Mouse (Mus musculus): ENCODE data around the gene Gpr37l1. TPM values are rescaled to one million over a fixed set of nuclear protein-coding genes. Genes with fewer than 3 reads are reported as not detected.
"Not testable (repeated sequence)": the region's sequence is repeated elsewhere in the genome, so short reads cannot be mapped to it uniquely, and the experiment has no call there.

The Gpr37l1 gene
- polyA plus RNA-seq, 1 experiment from 2014 or later: 1.2 TPM

- Histone ChIP-seq H3K4me3 (no peak overlapping the region), H3K27me3 (replicated peaks) (peaks cover 3% of the 10 kb centered on the region; the same call in 1 of the 2 replicates), H3K4me2 (no peak overlapping the region), H3K27ac (no peak overlapping the region), H3K4me1 (0 out of 2 replicates have a peak, but pooled peaks cover 4% of the 10 kb centered on the region), H3K9ac (no peak overlapping the region), H3K9me3 (no peaks in the 10 kb centered on the region), H3K36me3 (replicated peaks) (no peaks in the 10 kb centered on the region)
- ATAC-seq (replicated peaks): no peak
- 54% methylated on average over 5 of the region's 6 CpGs for WGBS
Observed at GRCm38 (mm10) chr1:135128011-135128441, 39.5 kb downstream of the Gpr37l1 start.

GRCm38 (mm10) chr1:135126443-135127027 lies 40.9 kb downstream of the Gpr37l1 start:
- Histone ChIP-seq H3K9ac (no peak overlapping the region), H3K27ac (no peak overlapping the region), H3K4me1 (0 out of 2 replicates have a peak, but pooled peaks cover 4% of the 10 kb centered on the region), H3K9me3 (no peaks in the 10 kb centered on the region), H3K4me3 (no peak overlapping the region), H3K4me2 (no peak overlapping the region), H3K36me3 (replicated peaks) (no peaks in the 10 kb centered on the region), H3K27me3 (replicated peaks) (peaks cover 3% of the 10 kb centered on the region; the same call in 1 of the 2 replicates)
- ATAC-seq (replicated peaks): no peak
- WGBS: 62% methylated on average over 4 of the region's 4 CpGs

DNA sequence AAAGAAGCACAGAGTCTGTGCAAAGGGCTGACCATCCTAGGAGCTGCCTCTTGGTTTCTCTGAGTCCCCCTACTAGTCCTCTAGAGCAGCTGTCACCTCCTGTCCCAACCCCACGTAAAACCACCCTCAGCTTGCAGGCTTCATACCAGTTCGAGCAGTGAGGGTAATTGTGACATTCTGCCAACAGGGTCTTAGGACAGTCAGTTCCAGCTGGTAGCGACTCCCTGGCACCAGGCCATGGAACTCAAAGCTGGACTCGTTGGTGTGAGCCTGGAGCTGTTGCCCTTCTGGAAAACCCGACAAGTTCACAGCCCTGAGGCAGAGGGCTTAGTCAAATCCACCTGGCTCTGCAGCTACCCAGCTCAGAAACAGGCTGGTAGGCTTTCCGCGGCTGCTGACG lies 41.5 kb downstream of the Gpr37l1 start:
- no peak overlapping the region for H3K9ac ChIP-seq
- WGBS: 56% methylated on average over 8 of the region's 8 CpGs
- H3K27ac ChIP-seq: no peak overlapping the region
- H3K4me3 ChIP-seq: no peak overlapping the region
- peaks cover 3% of the 10 kb centered on the region; the same call in 1 of the 2 replicates for H3K27me3 ChIP-seq (replicated peaks)
- no peak overlapping the region for H3K4me2 ChIP-seq
- 0 out of 2 replicates have a peak, but pooled peaks cover 4% of the 10 kb centered on the region for H3K4me1 ChIP-seq
- no peak for ATAC-seq (replicated peaks)
- H3K9me3 ChIP-seq: no peaks in the 10 kb centered on the region
- H3K36me3 ChIP-seq (replicated peaks): no peaks in the 10 kb centered on the region

- WGBS: 84% methylated on average over 8 of the region's 8 CpGs
- H3K9ac ChIP-seq: no peak overlapping the region
- no peak for ATAC-seq (replicated peaks)
- no peak overlapping the region for H3K4me3 ChIP-seq
- H3K27me3 ChIP-seq (replicated peaks): no peaks in the 10 kb centered on the region; the same call in 1 of the 2 replicates
- H3K27ac ChIP-seq: no peak overlapping the region
- 0 out of 2 replicates have a peak, but pooled peaks cover 4% of the 10 kb centered on the region for H3K4me1 ChIP-seq
- H3K4me2 ChIP-seq: no peak overlapping the region
- no peaks in the 10 kb centered on the region for H3K36me3 ChIP-seq (replicated peaks)
- H3K9me3 ChIP-seq: no peaks in the 10 kb centered on the region
Observed at GRCm38 (mm10) chr1:135124573-135125363, 42.7 kb downstream of the Gpr37l1 start.

DNA sequence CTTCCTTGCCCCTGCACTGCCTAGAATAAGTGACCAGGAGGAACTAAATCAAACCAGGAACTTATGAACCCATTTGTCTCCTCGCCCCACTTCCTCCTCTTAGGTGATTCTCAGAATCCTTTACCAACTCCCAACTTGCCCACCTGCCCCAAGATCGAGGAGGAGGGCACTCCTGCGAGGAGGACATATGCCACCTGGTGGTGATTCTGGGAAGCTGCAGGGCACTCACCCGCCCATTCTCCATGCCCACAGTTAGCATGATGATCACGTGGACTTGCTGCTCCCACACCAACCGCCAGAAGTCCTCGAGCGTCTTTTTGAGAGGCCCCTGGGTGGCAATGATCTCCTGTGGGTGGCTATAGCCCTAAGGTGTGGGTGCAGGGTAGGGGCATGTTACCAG lies 54.8 kb downstream of the Gpr37l1 start:
- Histone ChIP-seq H3K27me3 (replicated peaks) (peaks cover 6% of the 10 kb centered on the region; the same call in 1 of the 2 replicates), H3K4me1 (no peaks in the 10 kb centered on the region), H3K9ac (no peak overlapping the region), H3K4me2 (no peak overlapping the region), H3K9me3 (no peaks in the 10 kb centered on the region), H3K27ac (no peak overlapping the region), H3K4me3 (no peak overlapping the region), H3K36me3 (replicated peaks) (no peaks in the 10 kb centered on the region)
- WGBS: 11% methylated on average over 8 of the region's 8 CpGs
- 0 out of 2 replicates have a peak, but pooled peaks have one; percentile 13 for ATAC-seq (replicated peaks)

DNA sequence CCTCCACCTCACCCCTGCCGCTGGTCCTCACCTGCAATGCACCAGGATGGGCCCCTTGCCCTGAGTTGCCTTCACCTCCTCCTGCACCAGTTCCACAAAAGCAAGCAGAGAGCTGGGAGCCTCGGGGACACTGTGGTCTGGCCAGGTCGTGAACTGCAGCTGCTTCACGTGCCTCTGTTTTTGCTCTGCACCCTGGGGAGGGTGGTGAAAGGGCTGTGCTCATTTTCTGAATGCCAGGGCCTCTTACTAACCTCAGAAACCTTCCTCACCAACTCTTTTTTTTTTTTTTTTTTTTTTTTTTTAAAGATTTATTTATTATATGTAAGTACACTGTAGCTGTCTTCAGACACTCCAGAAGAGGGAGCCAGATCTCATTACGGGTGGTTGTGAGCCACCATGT lies 56.2 kb downstream of the Gpr37l1 start:
- peaks cover 15% of the 10 kb centered on the region for H3K27me3 ChIP-seq (replicated peaks)
- not testable (repeated sequence) for H3K9me3 ChIP-seq; H3K27ac ChIP-seq; H3K4me3 ChIP-seq; H3K36me3 ChIP-seq (replicated peaks); H3K4me1 ChIP-seq; H3K4me2 ChIP-seq; ATAC-seq (replicated peaks); H3K9ac ChIP-seq
- WGBS: 61% methylated on average over 4 of the region's 5 CpGs

Other genes starting within 250 kb of the Gpr37l1 start
- 14.1 and 15.7 TPM in 2 replicates for gene Ppp1r12b, start 211.7 kb downstream of the Gpr37l1 start, polyA plus RNA-seq (2015; fragmentation: Nextera tagmentation; extraction: Ambion mirVana)
- gene Ube2t, start 205.1 kb downstream of the Gpr37l1 start, polyA plus RNA-seq (2015; fragmentation: Nextera tagmentation; extraction: Ambion mirVana): 10.4 and 11.9 TPM in 2 replicates
- 0.77 and 1.0 TPM in 2 replicates for gene Lgr6, start 62.4 kb downstream of the Gpr37l1 start, polyA plus RNA-seq (2015; fragmentation: Nextera tagmentation; extraction: Ambion mirVana)
- gene Ptpn7, start 35.0 kb downstream of the Gpr37l1 start, polyA plus RNA-seq (2015; fragmentation: Nextera tagmentation; extraction: Ambion mirVana): 0.34 and 0.50 TPM in 2 replicates
- 401 and 406 TPM in 2 replicates for gene Arl8a, start 20.9 kb downstream of the Gpr37l1 start, polyA plus RNA-seq (2015; fragmentation: Nextera tagmentation; extraction: Ambion mirVana)
- 0.15 and 0.19 TPM in 2 replicates for gene Elf3, start 90.9 kb upstream of the Gpr37l1 start, polyA plus RNA-seq (2015; fragmentation: Nextera tagmentation; extraction: Ambion mirVana)
- 103 and 107 TPM in 2 replicates for gene Rnpep, start 116.4 kb upstream of the Gpr37l1 start, polyA plus RNA-seq (2015; fragmentation: Nextera tagmentation; extraction: Ambion mirVana)
- gene Timm17a, start 146.1 kb upstream of the Gpr37l1 start, polyA plus RNA-seq (2015; fragmentation: Nextera tagmentation; extraction: Ambion mirVana): 135 and 138 TPM in 2 replicates
- gene Lmod1, start 157.1 kb upstream of the Gpr37l1 start, polyA plus RNA-seq (2015; fragmentation: Nextera tagmentation; extraction: Ambion mirVana): 0.34 and 0.41 TPM in 2 replicates
- gene Shisa4, start 207.6 kb upstream of the Gpr37l1 start, polyA plus RNA-seq (2015; fragmentation: Nextera tagmentation; extraction: Ambion mirVana): 108 and 112 TPM in 2 replicates